Mouse (Mus musculus): ENCODE measurements around the gene Cemip.

The Cemip gene

DNA sequence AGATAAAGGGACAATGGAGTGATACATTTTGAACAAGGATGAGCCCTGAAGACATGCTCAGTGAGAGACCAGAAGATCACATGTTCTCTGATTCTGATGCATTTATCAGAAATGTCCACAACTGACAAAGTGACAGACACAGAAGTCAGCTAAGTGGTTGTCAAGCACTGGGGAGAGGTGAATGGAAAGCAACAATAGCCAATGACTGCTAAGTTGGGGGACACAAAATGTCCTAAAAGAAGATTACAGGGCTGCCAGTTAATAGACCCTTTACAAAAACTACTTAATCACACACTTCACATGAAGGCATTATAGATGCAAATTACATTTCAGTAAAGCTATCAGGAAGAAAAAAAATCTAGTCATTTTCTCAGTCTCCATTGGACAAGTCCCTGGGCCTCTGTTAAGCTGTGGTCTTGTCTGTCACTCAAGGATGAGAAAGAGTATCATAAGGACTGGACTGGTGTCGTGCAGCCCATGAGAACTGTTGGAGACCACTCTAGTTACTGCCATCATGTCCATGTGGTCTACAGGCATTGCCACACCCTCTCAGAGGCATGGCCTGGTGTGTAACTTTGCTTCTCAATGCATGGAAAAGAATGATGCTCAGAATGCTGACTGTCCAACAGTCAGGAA, 59.2 kb downstream of the Cemip start:
- DNase-seq, result no peak

DNA sequence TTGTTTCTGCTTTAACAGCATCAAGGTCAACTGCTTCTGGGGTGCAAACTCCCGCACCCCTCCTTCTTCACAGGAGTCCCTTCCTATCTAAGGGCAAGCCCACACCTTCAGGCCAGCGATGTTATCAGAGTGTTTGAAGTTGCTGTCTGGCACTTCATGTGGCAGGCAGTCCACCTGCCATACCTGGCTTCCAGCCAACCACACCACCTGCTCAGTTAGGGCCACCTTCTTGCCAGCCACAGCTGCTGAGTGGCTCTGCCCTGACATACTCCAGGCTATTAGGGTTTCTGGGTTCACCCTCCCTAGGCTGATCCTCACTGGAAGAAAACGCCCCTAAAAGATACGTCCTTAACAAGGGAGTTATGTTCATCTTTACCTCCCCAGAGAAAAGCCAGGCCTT, 60.2 kb downstream of the Cemip start:
- DNase-seq, result no peak

DNA sequence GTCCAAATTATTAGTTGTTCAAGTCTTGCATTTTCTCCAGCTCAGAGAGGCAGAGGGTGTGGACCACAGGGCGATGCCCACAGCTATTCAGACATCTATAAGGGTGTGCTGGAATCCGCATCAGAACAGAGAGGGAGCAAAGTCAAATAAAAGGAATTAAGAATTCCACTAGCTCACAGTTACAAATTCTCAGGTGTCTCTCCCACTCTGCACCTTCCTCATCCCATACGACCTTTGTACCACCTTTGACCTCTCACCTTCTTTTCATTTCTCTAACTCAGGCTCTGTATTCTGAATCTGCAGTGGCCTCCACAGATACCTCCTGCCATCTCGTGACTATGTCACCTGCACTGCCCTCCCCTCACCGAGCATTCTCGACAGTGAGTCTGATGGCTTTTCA, 62.8 kb downstream of the Cemip start:
- no peak for DNase-seq

DNA sequence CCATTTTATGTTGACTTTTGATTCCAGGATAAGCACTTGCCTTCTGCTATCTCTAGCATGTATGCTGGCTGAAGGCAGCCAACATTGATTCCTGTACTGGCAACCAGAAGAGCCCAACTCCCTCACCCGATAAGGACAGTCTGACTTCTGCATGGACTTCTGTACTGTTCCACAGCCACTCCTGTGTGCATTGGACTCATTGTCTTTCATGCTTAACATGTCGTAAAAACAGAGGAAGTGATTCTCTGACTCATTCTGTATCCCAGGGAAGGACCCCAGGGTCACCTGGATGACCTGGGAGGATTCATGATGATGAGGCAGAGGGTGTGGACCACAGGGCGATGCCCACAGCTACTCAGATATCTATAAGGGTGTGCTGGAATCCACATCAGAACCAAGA, 63.8 kb downstream of the Cemip start:
- DNase-seq, result no peak

DNA sequence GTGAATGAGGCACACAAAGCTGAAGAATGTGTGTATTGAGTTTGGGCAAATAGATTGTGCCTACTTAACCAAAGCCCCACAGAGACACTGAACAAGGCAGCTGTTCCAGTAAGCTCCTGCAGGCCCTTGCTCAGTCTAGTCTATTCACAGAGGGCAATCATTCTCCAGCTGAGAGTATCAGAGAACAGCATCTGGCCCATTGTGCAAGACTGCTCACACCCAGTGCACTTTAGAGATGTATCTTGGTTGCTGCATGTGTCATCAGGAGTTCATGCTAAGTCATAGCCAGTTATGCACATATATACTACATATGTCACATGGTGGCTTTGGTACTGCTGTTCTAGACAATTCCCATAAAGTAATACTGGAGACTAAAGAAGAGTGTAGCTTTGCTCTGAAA, 66.9 kb downstream of the Cemip start:
- DNase-seq, result no peak

DNA sequence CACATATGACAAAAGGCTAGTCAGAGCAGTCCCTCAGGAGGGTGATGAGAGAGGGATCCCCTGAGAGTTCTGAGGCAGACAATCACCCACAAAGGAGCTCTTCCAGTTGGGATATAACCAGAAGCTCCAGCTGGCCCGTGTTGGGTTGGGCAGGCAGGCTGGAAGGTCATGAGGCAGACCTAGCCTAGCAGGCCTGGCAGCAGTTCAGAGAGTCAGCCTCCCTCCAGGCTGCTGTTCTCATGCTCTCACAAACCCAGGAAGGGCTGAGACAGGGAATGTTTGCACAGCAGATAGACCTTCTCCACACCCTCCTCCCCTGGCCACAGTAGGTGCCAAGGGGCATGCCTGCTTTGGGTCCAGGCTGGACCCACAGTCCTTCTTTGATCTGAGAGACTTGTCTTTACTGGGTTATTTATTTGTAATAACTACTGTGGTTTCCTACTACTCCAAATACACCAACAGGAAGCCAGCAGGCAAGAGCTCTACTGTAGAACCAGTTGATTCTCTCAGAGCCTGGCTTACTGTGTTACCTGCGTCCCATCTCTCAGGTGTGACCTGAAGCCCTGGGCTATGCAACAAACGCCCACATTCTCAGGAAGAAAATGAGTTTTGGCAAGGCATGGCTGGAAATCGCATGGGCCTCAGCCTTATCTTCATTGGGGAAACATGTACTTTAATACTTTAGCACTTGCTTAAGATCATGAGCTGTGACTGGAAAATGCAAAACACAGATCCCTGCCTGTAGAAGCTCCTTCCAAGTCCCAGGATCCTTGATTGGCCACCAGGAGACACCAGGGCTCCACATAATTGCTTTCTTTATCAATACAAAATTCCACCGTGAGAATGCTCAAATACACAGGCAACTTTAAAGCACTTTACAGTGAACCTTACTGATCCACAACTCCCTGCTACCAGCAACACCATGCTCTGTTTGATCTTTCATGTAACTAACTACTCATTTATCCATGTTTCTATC, 67.7 kb downstream of the Cemip start:
- DNase-seq, result peak; percentile 82

DNA sequence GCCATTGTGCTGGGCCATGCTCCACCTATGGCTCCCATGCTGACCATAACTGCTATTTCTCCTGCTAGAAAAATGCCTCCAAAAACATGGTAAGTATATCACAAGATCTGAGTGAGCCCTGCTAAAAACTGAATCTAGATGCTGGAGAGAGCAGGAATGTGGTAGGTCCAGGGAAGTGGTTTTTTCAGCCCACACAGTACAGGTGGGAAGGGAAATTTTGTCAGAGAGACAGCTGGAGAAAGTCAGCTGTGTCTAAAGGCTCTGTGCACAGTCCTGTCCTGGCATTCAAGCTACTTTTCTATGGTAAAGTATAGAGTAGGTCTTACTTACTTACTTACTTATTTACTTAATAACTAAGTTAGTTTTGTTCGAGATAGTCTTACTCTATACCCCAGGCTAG, 71.3 kb downstream of the Cemip start:
- DNase-seq, result no peak

DNA sequence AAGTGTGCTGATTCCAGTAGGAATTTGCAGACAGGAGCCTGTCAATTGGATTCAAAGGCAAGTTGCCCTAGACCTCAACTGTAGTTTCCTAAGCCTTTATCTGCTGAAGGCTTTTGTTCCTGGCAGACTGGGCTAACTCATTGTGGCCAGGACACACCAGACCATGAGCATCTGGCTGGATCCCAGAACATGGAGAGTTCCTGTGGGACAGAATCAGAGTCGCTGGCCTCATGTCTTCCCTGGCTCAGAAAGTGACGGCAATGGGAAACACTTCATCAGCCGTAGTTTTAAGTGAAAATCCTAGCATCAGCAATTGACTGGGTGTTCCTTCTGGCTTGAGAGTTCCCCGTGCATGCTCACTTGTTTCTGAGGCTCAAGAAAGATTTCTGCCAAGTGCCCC, 72.6 kb downstream of the Cemip start:
- DNase-seq, result peak; percentile 80

DNA sequence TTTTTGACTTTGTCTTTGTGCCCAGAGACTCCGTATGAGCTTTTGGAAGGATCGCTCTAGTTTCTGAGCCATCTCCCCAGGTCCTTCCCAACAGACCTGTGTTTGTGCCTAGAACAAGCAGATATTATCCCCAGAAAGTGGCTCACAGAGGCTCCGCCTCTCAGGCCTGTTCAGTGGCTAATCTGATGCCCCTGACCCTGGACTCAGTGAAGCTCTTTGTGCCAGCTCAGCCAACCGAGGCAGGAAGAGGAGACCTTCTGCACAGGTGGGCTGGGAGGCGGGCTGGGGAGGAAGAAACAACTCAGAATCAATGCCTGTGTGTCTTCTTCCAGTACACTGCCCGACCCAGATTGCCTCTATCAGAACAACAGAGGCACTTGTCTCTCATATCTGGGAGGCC, 81.9 kb downstream of the Cemip start:
- DNase-seq, result no peak

DNA sequence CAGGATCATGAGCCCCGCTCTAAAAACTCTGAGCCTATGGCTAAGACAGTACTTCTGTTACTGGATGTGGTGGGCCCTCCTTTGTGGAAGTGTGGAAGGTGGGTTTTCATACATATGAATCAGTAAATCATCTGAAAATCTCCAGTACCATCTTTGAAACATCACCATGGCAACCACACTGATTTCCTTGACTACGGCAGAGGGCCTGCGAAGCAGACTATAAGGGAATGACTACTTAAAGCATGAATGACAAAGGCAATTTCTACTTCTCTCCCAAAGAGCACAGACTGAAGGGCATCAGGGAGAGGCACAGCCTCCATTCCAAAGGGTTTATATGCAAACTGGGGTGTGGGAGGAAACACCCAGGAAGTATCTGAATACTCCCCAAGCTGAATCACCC, 84.8 kb downstream of the Cemip start:
- no peak for DNase-seq

DNA sequence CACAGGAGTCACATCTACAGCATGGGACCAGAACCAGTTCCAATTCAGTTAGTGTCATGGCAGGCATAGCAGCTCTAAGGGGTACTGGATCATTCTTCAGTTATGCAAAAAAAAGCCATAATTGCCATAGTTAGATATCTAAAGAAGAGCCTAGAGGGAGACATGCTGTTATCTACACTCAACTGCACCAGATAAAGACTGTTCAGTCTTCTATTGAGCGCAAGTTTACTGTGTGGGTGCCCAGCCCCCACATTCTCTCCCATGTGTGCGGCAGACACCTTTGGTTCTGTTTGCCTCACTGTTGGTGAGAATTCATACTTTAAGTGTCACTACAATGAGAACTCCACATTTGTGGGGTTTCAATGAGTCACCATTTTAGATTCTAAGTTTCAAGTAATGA, 85.6 kb downstream of the Cemip start:
- DNase-seq, result no peak

DNA sequence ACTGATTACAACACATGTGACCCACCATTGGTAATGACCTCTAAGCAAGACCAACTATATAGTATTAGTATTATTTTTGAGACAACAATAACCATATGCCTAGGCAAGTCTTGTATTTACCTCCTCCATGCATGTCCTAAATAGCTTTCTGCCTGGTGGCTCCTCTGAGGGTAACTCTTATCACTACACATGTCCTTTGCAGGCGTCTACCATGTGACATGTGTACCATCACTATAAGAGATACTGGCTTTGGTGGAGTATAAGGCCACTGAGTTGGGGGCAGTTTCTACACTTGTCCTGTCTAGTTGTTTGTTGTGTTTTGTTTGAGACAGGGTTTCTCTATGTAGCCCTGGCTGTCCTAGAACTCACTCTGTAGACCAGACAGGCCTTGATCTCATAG, 86.7 kb downstream of the Cemip start:
- DNase-seq, result no peak

DNA sequence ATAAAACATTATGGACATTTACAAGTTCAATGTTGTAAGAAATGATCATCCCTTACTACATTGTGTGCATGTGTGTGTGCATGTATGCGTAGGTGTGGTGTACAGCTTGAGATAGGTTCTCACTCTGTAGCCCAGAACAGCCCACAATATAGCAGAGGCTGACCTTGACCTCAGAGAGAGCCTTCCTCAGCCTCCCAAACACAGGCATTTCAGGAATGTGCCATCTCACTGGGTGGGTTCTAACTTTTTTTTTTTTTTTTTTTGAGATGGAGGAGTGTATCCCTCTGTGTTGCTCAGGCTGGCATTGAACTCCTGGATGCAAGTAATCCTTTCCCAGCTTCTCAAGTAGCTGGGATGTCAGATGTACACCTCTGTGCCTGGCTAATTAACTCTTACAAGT, 92.0 kb downstream of the Cemip start:
- no peak for DNase-seq

DNA sequence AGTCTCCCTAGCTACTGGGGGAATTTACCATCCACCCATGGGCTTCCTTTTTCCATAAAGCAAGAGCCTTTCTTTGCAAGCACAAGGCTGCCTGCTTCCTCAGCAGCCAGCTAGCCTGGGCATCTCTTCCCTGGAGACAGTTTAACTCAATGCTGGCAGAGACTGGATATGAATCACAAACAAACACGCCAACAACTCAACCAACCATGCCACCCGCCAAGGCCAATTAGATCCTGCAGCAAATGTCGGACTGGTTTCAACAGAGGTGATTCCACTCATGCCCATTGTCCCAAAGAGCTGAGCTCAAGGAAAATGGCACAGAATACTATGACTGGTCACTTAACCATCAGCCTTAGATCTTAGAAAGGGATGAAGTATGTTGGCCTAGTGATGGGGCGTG, 97.0 kb downstream of the Cemip start:
- no peak for DNase-seq

DNA sequence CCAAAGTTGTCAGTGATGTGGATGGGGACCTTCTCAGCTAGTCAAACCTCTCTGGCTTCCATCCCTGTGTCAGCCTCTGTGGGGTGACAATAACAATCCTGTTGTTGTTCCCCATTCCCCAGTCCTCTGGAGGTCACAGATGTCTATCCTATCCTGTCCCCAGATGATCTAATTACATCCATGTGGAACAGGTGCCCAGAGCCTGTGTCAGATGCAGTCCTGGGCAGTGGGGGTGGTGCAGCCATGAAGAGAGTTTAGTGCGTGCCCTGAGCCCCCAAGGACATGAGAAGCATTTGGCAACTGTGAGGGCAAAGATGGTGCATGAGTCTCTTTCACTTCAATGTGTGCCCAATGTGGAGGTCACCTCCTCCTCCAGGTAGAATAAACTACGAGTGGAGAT, 100.6 kb downstream of the Cemip start:
- DNase-seq, result no peak

DNA sequence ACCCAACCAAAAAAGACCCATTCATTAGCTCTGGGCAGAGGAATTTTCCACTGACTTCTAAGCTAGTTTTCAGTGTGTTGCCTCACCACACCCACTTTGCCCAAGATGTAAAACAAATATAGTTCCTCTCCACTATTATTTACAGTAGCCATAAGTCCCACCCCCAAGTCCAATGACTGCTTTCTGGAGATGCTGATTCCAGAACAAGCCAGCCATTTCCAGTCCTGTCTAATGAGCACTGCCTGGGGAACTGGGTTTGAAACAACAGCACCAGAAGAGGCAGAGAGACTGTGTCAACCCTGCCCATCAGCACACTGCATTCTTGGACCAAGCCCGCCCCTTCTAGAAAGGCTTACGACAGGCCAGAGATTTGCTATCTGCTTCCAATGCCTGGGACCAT, 103.7 kb downstream of the Cemip start:
- no peak for DNase-seq

DNA sequence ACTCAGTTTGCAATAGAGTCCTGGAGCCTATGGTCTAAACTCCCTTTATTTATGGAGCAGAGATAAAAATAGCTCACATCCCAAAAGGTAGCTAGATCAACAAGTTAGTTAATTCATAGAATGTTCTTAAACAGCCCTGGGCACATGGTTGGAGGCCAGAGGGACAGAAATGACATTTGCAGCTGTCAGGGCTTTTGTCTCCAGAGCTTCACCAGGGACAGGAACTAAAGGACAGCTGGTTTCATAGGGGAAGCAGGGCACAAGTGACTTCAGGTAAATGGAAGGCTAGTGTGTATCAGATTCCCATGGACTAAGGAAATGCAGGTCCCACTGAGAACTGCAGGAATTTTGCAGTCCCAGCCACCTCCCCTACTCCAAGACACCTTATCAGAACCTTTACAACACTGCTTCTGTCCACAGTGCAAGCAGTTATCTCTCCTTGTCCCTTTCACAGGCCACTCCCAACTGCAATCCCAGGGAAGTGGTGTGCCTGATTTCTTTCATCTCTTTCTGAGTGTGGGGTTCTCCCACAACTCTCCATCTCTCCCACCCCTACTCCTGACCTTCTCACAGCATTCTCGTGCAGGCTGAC, 107.3 kb downstream of the Cemip start:
- DNase-seq, result no peak

DNA sequence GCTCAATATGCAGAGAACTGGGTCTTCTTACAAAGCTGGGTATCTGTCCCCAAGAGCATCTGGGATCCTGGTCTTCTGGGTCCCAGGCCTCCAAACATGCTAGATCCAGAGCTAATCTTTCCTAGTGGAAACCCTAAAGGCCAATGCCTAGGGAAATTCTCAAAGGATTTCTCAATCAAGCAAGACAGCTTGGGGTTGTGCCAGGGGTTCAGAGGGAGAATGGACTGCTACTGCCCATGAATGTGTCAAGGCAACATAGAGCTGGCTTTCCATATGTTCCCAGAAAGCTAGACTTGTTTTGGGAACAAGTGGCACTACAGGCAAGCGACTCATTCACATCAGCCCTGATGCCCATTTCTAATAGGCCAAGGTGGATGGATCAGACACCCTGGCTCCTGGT, 107.9 kb downstream of the Cemip start:
- DNase-seq, result peak; percentile 35

DNA sequence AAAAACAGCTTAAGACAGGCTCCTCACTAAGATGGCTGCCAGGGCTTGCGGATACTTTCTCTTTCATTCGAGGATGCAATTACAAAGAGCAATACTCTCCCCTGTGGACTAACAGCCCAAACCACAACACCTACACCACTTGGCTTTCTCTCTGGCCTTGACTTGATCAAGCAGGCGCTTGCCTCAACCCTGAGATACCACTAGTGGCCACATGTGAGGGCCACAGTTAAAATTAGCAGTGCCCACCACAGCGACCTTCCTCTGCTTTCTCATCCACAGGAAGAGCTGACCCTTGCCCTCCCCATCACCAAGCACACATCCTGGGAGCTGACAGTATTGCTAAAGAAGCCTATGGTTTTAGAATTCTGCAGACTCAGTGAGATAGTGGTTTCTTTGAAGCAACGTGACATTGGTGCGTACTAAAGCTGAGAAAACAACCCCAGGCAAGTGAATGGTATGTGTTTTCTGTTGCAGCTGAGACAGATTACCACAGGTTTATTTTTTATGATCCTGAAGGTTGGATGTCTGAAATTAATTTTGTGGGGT, 109.8 kb downstream of the Cemip start:
- no peak for DNase-seq

DNA sequence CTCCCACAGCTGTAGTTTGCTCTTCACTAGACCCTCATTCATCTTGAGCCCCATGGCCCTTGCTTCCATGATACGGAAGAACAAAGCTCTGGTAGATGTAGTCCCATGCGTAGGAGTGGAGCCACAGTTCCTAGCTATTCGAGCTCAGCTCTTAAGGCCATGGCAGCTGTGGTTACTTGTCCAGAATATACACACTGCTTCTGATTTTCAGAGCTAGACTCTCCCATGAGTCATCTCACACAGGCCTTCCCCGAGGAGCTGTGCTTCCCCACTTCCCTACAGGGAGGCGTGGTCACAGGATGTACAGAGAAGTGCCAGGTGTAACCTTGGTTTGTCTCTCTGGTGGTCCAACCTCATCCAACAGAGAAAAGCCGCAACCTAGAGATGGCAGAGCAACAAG, 111.0 kb downstream of the Cemip start:
- DNase-seq, result no peak

DNA sequence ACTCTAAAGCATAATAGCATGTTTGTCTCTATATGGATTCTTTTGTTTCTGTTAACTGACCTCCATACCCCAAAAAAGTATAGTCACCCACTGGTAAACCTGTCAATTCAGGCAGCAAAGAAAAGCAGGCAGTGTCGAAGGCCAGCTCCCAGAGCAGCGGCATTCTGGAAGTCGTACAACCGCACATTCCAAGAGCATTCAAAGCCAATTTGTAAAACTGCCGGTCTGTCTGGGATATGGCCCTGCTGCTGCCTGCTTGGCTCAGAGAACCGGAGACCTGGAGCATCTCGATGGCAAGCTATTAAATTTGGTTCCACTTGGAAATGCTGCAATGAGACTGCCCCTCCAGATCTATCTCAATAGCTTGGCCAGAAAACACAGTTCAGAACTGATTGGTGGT, 113.8 kb downstream of the Cemip start:
- peak; percentile 61 for DNase-seq

DNA sequence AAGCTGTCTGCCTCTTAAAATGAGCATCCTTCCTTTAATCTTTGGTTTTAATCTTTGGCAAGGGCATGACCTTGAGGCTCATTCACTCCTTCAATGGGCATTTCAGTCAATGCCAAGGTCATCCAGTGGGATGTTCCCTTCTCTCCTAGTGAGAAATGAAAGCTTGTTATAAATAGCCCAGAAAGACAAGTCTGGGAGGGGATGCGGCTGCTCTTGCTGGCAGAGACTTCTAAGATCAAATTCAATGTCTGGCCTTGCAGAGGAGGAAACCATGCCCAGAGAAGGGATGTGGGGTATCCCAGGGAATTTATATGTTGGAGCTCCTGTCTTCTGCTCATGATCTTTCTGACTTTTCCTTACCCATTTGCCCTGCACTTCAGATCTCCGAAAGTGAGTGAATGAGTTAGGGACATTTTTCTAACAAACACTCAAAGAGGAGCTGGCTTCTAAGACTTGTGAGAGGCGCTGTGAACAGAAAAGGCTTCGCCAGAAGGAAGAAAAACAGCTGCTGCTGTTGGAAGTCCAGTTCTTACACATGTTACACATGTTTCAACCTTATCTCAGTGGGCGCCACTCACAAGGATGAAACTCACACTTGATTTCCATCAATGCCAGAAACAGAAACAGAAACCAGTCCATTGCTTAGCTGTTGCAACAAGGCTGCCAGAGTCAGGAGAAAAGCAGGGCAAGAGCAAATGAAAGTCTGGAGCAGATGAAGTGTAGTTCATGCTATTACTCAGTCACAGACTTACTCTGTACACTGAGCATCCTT, 120.1 kb downstream of the Cemip start:
- peak; percentile 48 for DNase-seq

DNA sequence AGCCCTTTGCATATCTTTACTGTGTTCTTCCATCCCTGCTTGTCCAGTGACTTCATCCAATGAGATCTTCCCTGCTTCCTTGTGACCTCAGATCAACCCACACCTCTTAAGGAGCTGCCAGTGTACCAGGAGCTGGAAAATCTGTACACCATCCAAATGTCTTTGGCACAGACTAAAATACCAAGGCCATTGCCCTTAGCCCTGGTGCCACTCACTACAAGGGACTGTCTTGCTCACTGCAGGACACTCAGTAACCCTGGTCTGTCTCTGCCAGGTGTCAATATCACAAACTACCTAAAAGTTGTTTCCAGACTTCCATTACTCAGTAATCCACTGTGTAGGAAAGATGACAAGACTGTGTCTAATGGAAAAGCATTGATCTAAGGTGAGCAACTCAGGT, 121.1 kb downstream of the Cemip start:
- no peak for DNase-seq

All from lung, postnatal 10 days (tissue).